Mouse (Mus musculus) liver, embryonic 13.5 days (tissue): Measurements from ENCODE around the gene Efcc1. TPM values are rescaled to one million over a fixed set of nuclear protein-coding genes. Genes with fewer than 3 reads are reported as not detected.

Source experiments
- ATAC-seq: fragments of 200-750 bp; cut with Nextera tagmentation; 2 replicates; pipeline ENCODE4 v1.8.0; 2017; ENCODE audit warnings: low read depth, mild to moderate bottlenecking, moderate number of reproducible peaks, moderate library complexity
- DNase-seq: peaks from one replicate; pipeline ENCODE4 v3.0.0; 2022
- H3K27ac ChIP-seq: fragments of 300-500 bp; sonication (generic); 2 replicates; pipeline ENCODE4 v1.5.1; 2015; ENCODE audit warnings: moderate library complexity, mild to moderate bottlenecking, inconsistent platforms
- H3K27me3 ChIP-seq: fragments of 300-500 bp; sonication (generic); 2 replicates; pipeline ENCODE4 v1.6.1; 2015; ENCODE audit warnings: mild to moderate bottlenecking, inconsistent platforms
- H3K36me3 ChIP-seq: fragments of 300-500 bp; sonication (generic); 2 replicates; pipeline ENCODE4 v1.6.1; 2015; ENCODE audit warnings: mild to moderate bottlenecking, inconsistent platforms
- H3K4me1 ChIP-seq: fragments of 300-500 bp; sonication (generic); replicated peaks from 2 replicates; pipeline ENCODE4 v1.6.1; 2015; ENCODE audit warnings: inconsistent platforms
- H3K4me2 ChIP-seq: fragments of 300-500 bp; sonication (generic); 2 replicates; pipeline ENCODE4 v1.6.1; 2015; ENCODE audit warnings: inconsistent platforms, mild to moderate bottlenecking, moderate library complexity
- H3K4me3 ChIP-seq: fragments of 300-500 bp; sonication (generic); replicated peaks from 2 replicates; pipeline ENCODE4 v1.5.1; 2015; ENCODE audit warnings: mild to moderate bottlenecking, inconsistent platforms
- H3K9ac ChIP-seq: fragments of 300-500 bp; sonication (generic); 2 replicates; pipeline ENCODE4 v1.6.1; 2015; ENCODE audit warnings: mild to moderate bottlenecking, inconsistent platforms
- H3K9me3 ChIP-seq: fragments of 300-500 bp; sonication (generic); replicated peaks from 2 replicates; pipeline ENCODE4 v1.6.1; 2016; ENCODE audit warnings: inconsistent platforms
- WGBS: fragments of 180-500 bp; shearing (Covaris S2); methylation state at CpG from one replicate; pipeline ENCODE4 v1.1.7; 2015; ENCODE audit not compliant: insufficient replicate concordance; 5-methylcytosine and 5-hydroxymethylcytosine counted together
- polyA plus RNA-seq: library from polyadenylated mRNA; unstranded; fragments of >200 nt; fragmentation: Nextera tagmentation; extraction: Ambion mirVana; gene quantifications from 2 replicates; pipeline ENCODE4 v1.2.1, GENCODE M21; 2015

Efcc1 gene
- polyA plus RNA-seq, 1 experiment from 2014 or later, result 0.35 TPM

GRCm38 (mm10) chr6:87745301-87745700 lies 14.6 kb downstream of the Efcc1 start:
- DNase-seq (no peak), ATAC-seq (no peak)
- Histone ChIP-seq H3K4me1 (peaks cover 92% of the 10 kb centered on the region), H3K9me3 (no peaks in the 10 kb centered on the region), H3K27me3 (no peaks in the 10 kb centered on the region), H3K4me3 (no peak overlapping the region), H3K4me2 (no peak overlapping the region), H3K36me3 (no peaks in the 10 kb centered on the region), H3K27ac (peak overlapping the region; percentile 53; the same call in 1 of the 2 replicates), H3K9ac (no peak overlapping the region)
- whole genome bisulfite sequencing, result 34% methylated on average over 1 of the region's 1 CpGs

DNA sequence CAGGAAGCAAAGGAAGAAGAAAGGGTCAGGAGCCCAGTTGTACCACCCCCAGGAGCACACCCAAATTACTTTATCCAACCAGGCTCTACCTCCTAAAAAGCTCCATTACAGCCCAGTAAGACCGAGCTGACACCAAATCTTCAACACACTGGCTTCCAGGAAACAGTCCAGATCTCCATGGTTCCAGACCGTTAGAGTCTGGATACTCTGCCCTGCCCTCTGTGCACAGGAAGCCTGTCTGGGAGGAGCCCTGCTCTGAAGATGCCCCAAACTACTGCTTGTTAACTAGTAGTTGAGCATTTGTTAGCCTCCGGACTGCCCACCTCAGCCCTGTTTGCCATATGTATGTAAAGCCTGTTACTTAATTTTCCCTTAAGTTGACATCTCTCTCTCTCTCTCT lies 15.4 kb downstream of the Efcc1 start:
- H3K4me1 ChIP-seq, result peaks cover 85% of the 10 kb centered on the region
- ATAC-seq (peak; percentile 27; the same call in 1 of the 2 replicates), DNase-seq (no peak)
- peak overlapping the region; percentile 5; the same call in 1 of the 2 replicates for H3K9ac ChIP-seq
- H3K27ac ChIP-seq, result peak overlapping the region; percentile 74
- H3K4me3 ChIP-seq, result no peak overlapping the region
- H3K4me2 ChIP-seq, result no peak overlapping the region
- H3K9me3 ChIP-seq, result no peaks in the 10 kb centered on the region
- no peaks in the 10 kb centered on the region for H3K27me3 ChIP-seq
- H3K36me3 ChIP-seq, result no peaks in the 10 kb centered on the region
- 48% methylated on average over 3 of the region's 3 CpGs for WGBS

GRCm38 (mm10) chr6:87746849-87747248 lies 16.2 kb downstream of the Efcc1 start:
- peak overlapping the region; percentile 36 for H3K4me2 ChIP-seq
- peak overlapping the region; percentile 74 for H3K27ac ChIP-seq
- H3K9me3 ChIP-seq, result no peaks in the 10 kb centered on the region
- peaks cover 6% of the 10 kb centered on the region; the same call in 1 of the 2 replicates for H3K27me3 ChIP-seq
- H3K4me3 ChIP-seq, result no peak overlapping the region
- ATAC-seq (peak; percentile 83), DNase-seq (no peak)
- WGBS, result 68% methylated on average over 2 of the region's 2 CpGs
- peaks cover 78% of the 10 kb centered on the region for H3K4me1 ChIP-seq
- no peaks in the 10 kb centered on the region for H3K36me3 ChIP-seq
- H3K9ac ChIP-seq, result peak overlapping the region; percentile 37

GRCm38 (mm10) chr6:87748078-87748477 lies 17.4 kb downstream of the Efcc1 start:
- Histone ChIP-seq H3K4me1 (peaks cover 66% of the 10 kb centered on the region), H3K9me3 (no peaks in the 10 kb centered on the region), H3K4me2 (no peak overlapping the region), H3K27ac (peak overlapping the region; percentile 74), H3K4me3 (no peak overlapping the region), H3K27me3 (peaks cover 6% of the 10 kb centered on the region; the same call in 1 of the 2 replicates), H3K9ac (no peak overlapping the region), H3K36me3 (no peaks in the 10 kb centered on the region)
- no peak for ATAC-seq
- WGBS, result 65% methylated on average over 2 of the region's 2 CpGs
- no peak for DNase-seq

- DNase-seq, result no peak
- 69% methylated on average over 6 of the region's 6 CpGs for WGBS
- ATAC-seq, result no peak
- Histone ChIP-seq H3K36me3 (no peaks in the 10 kb centered on the region), H3K27me3 (peaks cover 6% of the 10 kb centered on the region; the same call in 1 of the 2 replicates), H3K9me3 (no peaks in the 10 kb centered on the region), H3K4me1 (peaks cover 61% of the 10 kb centered on the region), H3K27ac (peak overlapping the region; percentile 74), H3K4me2 (no peak overlapping the region), H3K4me3 (no peak overlapping the region), H3K9ac (no peak overlapping the region)
These were observed 17.9 kb downstream of the Efcc1 start for GRCm38 (mm10) chr6:87748531-87748930.

DNA sequence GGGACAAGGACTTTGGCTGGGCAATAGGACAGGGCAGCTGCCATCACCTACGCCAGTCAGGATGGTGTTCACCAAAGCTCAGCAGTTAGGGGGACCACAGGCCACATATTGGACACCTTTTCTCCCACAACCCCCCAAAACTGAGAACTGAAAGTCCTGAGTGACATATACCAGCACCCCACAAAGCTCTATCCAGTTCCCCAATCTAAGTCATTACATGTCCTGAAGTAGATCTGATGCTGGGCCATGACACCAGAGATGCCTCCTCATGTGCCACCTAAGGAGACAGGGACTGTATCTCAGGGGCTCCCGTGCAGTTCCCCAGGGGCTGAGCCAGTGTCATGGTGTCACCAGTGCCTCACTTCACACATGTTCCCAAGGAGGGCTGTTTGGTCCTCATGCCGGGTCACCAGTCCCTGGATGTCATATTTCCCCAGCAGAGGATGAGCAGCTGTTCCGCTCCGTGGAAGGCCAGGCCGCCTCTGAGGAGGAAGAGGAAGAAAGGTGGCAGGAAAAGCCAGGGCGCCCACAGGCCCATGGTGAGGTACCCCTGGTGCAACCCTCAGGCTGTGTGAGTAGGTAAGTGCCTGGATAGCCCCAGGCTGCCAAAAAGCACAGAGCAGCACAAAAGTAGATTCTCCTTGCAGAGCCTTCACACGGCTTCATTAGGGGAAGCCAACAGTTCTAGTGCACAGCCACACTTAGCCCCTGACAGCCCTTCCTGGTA lies 19.7 kb downstream of the Efcc1 start:
- ATAC-seq (no peak), DNase-seq (no peak)
- Histone ChIP-seq H3K9me3 (no peaks in the 10 kb centered on the region), H3K4me2 (no peak overlapping the region), H3K27me3 (peaks cover 6% of the 10 kb centered on the region; the same call in 1 of the 2 replicates), H3K36me3 (no peaks in the 10 kb centered on the region), H3K4me3 (no peak overlapping the region), H3K4me1 (peaks cover 59% of the 10 kb centered on the region), H3K27ac (no peak overlapping the region), H3K9ac (no peak overlapping the region)
- 61% methylated on average over 8 of the region's 8 CpGs for WGBS

GRCm38 (mm10) chr6:87751574-87751973 lies 20.9 kb downstream of the Efcc1 start:
- peaks cover 6% of the 10 kb centered on the region; the same call in 1 of the 2 replicates for H3K27me3 ChIP-seq
- no peak for DNase-seq
- no peak overlapping the region for H3K9ac ChIP-seq
- H3K4me3 ChIP-seq, result no peak overlapping the region
- H3K9me3 ChIP-seq, result no peaks in the 10 kb centered on the region
- no peak for ATAC-seq
- no peaks in the 10 kb centered on the region for H3K36me3 ChIP-seq
- 70% methylated on average over 6 of the region's 6 CpGs for WGBS
- no peak overlapping the region for H3K4me2 ChIP-seq
- H3K27ac ChIP-seq, result no peak overlapping the region
- peaks cover 48% of the 10 kb centered on the region for H3K4me1 ChIP-seq

GRCm38 (mm10) chr6:87755196-87755595 lies 24.5 kb downstream of the Efcc1 start:
- H3K9me3 ChIP-seq, result no peaks in the 10 kb centered on the region
- peaks cover 18% of the 10 kb centered on the region for H3K4me1 ChIP-seq
- H3K4me2 ChIP-seq, result no peak overlapping the region
- ATAC-seq, result no peak
- no peak overlapping the region for H3K27ac ChIP-seq
- H3K36me3 ChIP-seq, result no peaks in the 10 kb centered on the region
- H3K4me3 ChIP-seq, result no peak overlapping the region
- no peak for DNase-seq
- peaks cover 6% of the 10 kb centered on the region; the same call in 1 of the 2 replicates for H3K27me3 ChIP-seq
- WGBS, result 86% methylated on average over 4 of the region's 4 CpGs
- no peak overlapping the region for H3K9ac ChIP-seq

- Histone ChIP-seq H3K4me3 (no peak overlapping the region), H3K9ac (no peak overlapping the region), H3K4me1 (peaks cover 26% of the 10 kb centered on the region), H3K9me3 (no peaks in the 10 kb centered on the region), H3K4me2 (no peak overlapping the region), H3K36me3 (no peaks in the 10 kb centered on the region), H3K27me3 (no peaks in the 10 kb centered on the region), H3K27ac (no peak overlapping the region)
- 81% methylated on average over 8 of the region's 8 CpGs for WGBS
- DNase-seq (no peak), ATAC-seq (no peak)
These were observed 26.2 kb downstream of the Efcc1 start for GRCm38 (mm10) chr6:87756896-87757295.

- no peak overlapping the region for H3K4me3 ChIP-seq
- peaks cover 42% of the 10 kb centered on the region for H3K4me1 ChIP-seq
- H3K27me3 ChIP-seq, result no peaks in the 10 kb centered on the region
- no peak overlapping the region for H3K4me2 ChIP-seq
- WGBS, result 68% methylated on average over 3 of the region's 3 CpGs
- peaks cover 3% of the 10 kb centered on the region for H3K9me3 ChIP-seq
- H3K27ac ChIP-seq, result peak overlapping the region; percentile 53; the same call in 1 of the 2 replicates
- no peak for ATAC-seq
- H3K9ac ChIP-seq, result no peak overlapping the region
- DNase-seq, result no peak
- no peaks in the 10 kb centered on the region for H3K36me3 ChIP-seq
These were observed 28.7 kb downstream of the Efcc1 start for GRCm38 (mm10) chr6:87759404-87759803.

- Histone ChIP-seq H3K4me1 (peaks cover 40% of the 10 kb centered on the region), H3K27me3 (no peaks in the 10 kb centered on the region), H3K4me2 (no peak overlapping the region), H3K27ac (peak overlapping the region; percentile 53), H3K36me3 (no peaks in the 10 kb centered on the region), H3K9me3 (peaks cover 3% of the 10 kb centered on the region), H3K9ac (no peak overlapping the region), H3K4me3 (no peak overlapping the region)
- ATAC-seq (no peak), DNase-seq (no peak)
- WGBS, result 48% methylated on average over 3 of the region's 3 CpGs
These were observed 29.2 kb downstream of the Efcc1 start for GRCm38 (mm10) chr6:87759850-87760249.

DNA sequence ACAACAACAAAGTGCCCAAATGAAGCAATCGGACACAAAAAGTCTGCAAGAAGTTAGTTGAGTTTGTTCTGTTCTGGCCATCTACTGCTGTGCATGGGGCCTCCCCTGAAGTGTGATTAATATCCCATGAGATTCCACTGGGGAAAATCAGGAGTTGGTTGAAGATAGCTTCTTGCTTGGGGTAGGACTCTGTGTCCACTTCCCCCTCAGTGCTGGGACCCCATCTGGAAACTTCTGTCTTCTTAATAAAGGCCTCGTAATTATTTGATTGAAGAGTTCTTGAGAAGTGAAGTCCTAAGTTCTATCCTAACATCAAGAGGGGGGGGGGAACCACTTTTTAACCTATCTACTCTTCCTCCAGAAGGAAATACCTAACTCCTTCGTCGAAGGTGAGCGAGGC lies 31.5 kb downstream of the Efcc1 start:
- 84% methylated on average over 5 of the region's 5 CpGs for WGBS
- DNase-seq (no peak), ATAC-seq (no peak)
- no peak overlapping the region for H3K4me3 ChIP-seq
- H3K27me3 ChIP-seq, result no peaks in the 10 kb centered on the region
- peaks cover 39% of the 10 kb centered on the region for H3K4me1 ChIP-seq
- peaks cover 3% of the 10 kb centered on the region for H3K9me3 ChIP-seq
- H3K36me3 ChIP-seq, result no peaks in the 10 kb centered on the region
- H3K9ac ChIP-seq, result peak overlapping the region; percentile 64; the same call in 1 of the 2 replicates
- peak overlapping the region; percentile 92 for H3K27ac ChIP-seq
- no peak overlapping the region for H3K4me2 ChIP-seq
